Mouse (Mus musculus): ENCODE measurements around the gene Syt14.

DNA sequence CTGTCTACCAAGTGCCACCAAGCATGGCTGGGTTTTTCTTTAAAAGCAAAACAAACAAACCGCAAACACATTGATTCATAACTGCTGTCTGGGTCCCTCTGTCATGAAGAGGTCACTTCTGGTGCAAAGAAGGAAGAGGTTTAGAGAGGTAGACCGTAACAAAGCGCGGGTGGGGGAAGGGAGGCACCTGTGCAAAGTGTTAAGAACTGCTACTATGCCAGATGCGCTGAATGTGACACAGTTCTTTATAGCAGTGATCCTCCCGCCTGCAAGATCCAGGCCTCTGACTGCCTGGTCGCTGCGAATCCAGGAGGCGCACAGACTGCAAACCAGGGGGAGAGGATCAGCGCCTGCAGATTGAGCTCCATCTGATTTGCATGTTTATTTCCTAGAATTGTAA lies 179.2 kb downstream of the Syt14 start:
- no peak for TF ChIP-seq KAT2A (conservative IDR thresholded peaks at IDR 0.05; ENCODE audit: low read depth, low read length)
- TF ChIP-seq NRF1 (IDR thresholded peaks at IDR 0.05; ENCODE audit: insufficient read depth, low read depth, low read length, poor library complexity, severe bottlenecking) = no peak
- TF ChIP-seq CTCF (IDR thresholded peaks at IDR 0.05 in 2 of 3, conservative IDR thresholded peaks at IDR 0.05 in 1 of 3; ENCODE audit: control insufficient read depth in 1 of 3, insufficient read depth in 1 of 3, low read depth in 2 of 3, low read length in 3 of 3, poor library complexity in 1 of 3, severe bottlenecking in 1 of 3) = no peak
- TF ChIP-seq POLR2AphosphoS5 (IDR thresholded peaks at IDR 0.05; ENCODE audit: borderline replicate concordance, low read depth, low read length) = no peak
- TF ChIP-seq USF2 (IDR thresholded peaks at IDR 0.05; ENCODE audit: borderline replicate concordance in 1 of 2, insufficient read depth in 1 of 2, low read depth in 1 of 2, low read length in 2 of 2) = no peak
- TF ChIP-seq SIN3A (IDR thresholded peaks at IDR 0.05; ENCODE audit: low read length) = no peak
